Mouse (Mus musculus) spleen, postnatal 36 days (tissue): ENCODE results near the gene Impdh1.
A peak's percentile ranks its signal among the peaks of the same experiment; 100 is the strongest.
"Not testable (repeated sequence)": the region's sequence is repeated elsewhere in the genome, so short reads cannot be mapped to it uniquely, and the experiment has no call there.

Experiments used
- DNase-seq, 2 experiments: peaks; one replicate each; pipeline ENCODE4 v3.0.0; 2022; ENCODE audit warnings: low spot score in 2 of 2, mixed read lengths in 1 of 2

Impdh1 gene

GRCm38 (mm10) chr6:29179843-29180242 lies 36.3 kb downstream of the Impdh1 start:
- DNase-seq: no peak

GRCm38 (mm10) chr6:29178888-29179658 lies 37.1 kb downstream of the Impdh1 start, which contains the start of gene Prrt4:
Prrt4 (minus strand) TSS chr6:29179584.
- no peak for DNase-seq

- DNase-seq: no peak
Observed at GRCm38 (mm10) chr6:29177901-29178879, 38.0 kb downstream of the Impdh1 start.

GRCm38 (mm10) chr6:29175113-29175512 lies 41.1 kb downstream of the Impdh1 start:
- no peak for DNase-seq

- no peak for DNase-seq
Observed at GRCm38 (mm10) chr6:29174368-29174767, 41.8 kb downstream of the Impdh1 start.

- peak; percentile 56 to 63 for DNase-seq
Observed at GRCm38 (mm10) chr6:29170952-29171388, 45.2 kb downstream of the Impdh1 start.

- DNase-seq: peak; percentile 38 to 47
Observed at GRCm38 (mm10) chr6:29170063-29170921, 45.9 kb downstream of the Impdh1 start.

- DNase-seq: no peak
Observed at GRCm38 (mm10) chr6:29169675-29170062, 46.5 kb downstream of the Impdh1 start.

GRCm38 (mm10) chr6:29168871-29169270 lies 47.3 kb downstream of the Impdh1 start:
- DNase-seq: no peak

GRCm38 (mm10) chr6:29166196-29166595 lies 50.0 kb downstream of the Impdh1 start:
- peak in 1 of 2 experiments; percentile 41 for DNase-seq

- DNase-seq: peak; percentile 82 to 85
Observed at GRCm38 (mm10) chr6:29164314-29165244, 51.6 kb downstream of the Impdh1 start, which contains the start of gene Rbm28. Rbm28 (minus strand) TSS chr6:29165006.

- DNase-seq: not testable (repeated sequence)
Observed at GRCm38 (mm10) chr6:29161291-29161690, 54.9 kb downstream of the Impdh1 start.

GRCm38 (mm10) chr6:29160786-29161185 lies 55.4 kb downstream of the Impdh1 start:
- no peak for DNase-seq

GRCm38 (mm10) chr6:29156326-29156725 lies 59.8 kb downstream of the Impdh1 start:
- DNase-seq: no peak
